8 mouse cellular contexts compared by ENCODE assay signal in the genomic region with DNA sequence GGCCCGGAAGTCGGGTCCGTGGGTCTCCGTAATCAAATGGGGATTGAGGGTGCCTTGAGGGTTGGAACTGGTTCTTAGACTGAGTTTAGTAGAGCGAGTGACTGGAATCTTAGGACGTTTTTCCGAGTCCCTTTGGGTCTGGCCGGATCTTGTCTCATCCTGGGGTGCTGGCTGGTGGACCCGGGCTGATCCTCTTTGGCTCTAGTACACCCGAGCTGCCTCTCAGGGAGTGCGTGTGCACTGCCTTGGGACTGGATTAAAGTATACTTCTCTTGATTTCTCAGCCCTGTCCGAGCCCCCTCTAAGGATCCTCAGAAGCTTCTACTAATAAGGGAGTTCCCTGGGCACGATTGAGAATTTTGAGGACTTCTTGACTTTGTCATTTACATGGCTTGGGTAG. TPM values are rescaled to one million over a fixed set of nuclear protein-coding genes. Genes with fewer than 3 reads are reported as not detected.
A peak's percentile ranks its signal among the peaks of the same experiment; 100 is the strongest.
DNase-seq lines count a peak whose midpoint lies in the region; ATAC-seq lines count a peak whose summit lies in the region.

No protein-coding gene starts in this region.

- no peaks in the 10 kb centered on the region for H3K9me3 ChIP-seq in heart, embryonic 16.5 days (replicated peaks; ENCODE audit: control insufficient read depth, low read length)
- no peaks in the 10 kb centered on the region for H3K9me3 ChIP-seq in hindbrain, embryonic 14.5 days (ENCODE audit: control insufficient read depth, low read length)
- H3K9me3 ChIP-seq in midbrain, embryonic 14.5 days (ENCODE audit: control insufficient read depth, low read length): no peaks in the 10 kb centered on the region

- intact Hi-C loops in heart, postnatal 10 days (cut with DNase I): loop anchor here (10.0 kb wide), 1 partner anchor 345 kb away; the partner anchor contains the start of gene Siah1b

- H3K4me2 ChIP-seq in heart, embryonic 16.5 days (ENCODE audit: low read depth, low read length): peak overlapping the region; percentile 61
- H3K4me2 ChIP-seq in hindbrain, embryonic 14.5 days (replicated peaks): peak overlapping the region; percentile 61
- H3K4me2 ChIP-seq in midbrain, embryonic 14.5 days (ENCODE audit: low read length): peak overlapping the region; percentile 59

- H3K27me3 ChIP-seq in heart, embryonic 16.5 days (ENCODE audit: control insufficient read depth, insufficient read depth, low read length): no peaks in the 10 kb centered on the region
- H3K27me3 ChIP-seq in hindbrain, embryonic 14.5 days (ENCODE audit: control insufficient read depth, insufficient read depth, low read length): peaks cover 4% of the 10 kb centered on the region; the same call in 1 of the 2 replicates
- no peaks in the 10 kb centered on the region for H3K27me3 ChIP-seq in midbrain, embryonic 14.5 days (ENCODE audit: control insufficient read depth, insufficient read depth, low read length)

- H3K36me3 ChIP-seq in heart, embryonic 16.5 days (ENCODE audit: control insufficient read depth, insufficient read depth): peaks cover 4% of the 10 kb centered on the region; the same call in 1 of the 2 replicates
- H3K36me3 ChIP-seq in hindbrain, embryonic 14.5 days (replicated peaks; ENCODE audit: control insufficient read depth, insufficient read depth): 0 out of 2 replicates have a peak, but pooled peaks cover 2% of the 10 kb centered on the region
- H3K36me3 ChIP-seq in midbrain, embryonic 14.5 days (ENCODE audit: control insufficient read depth, insufficient read depth, low read length): no peaks in the 10 kb centered on the region

- ATAC-seq in heart, embryonic 16.5 days (replicated peaks; ENCODE audit: extremely low read depth, insufficient read depth, low FRiP score): peak; percentile 10
- no peak for ATAC-seq in hindbrain, embryonic 14.5 days (ENCODE audit: low FRiP score)
- peak; percentile 18; the same call in 1 of the 2 replicates for ATAC-seq in midbrain, embryonic 14.5 days (ENCODE audit: low FRiP score, low TSS enrichment)

- H3K27ac ChIP-seq in heart, embryonic 16.5 days (ENCODE audit: low read length): peak overlapping the region; percentile 82
- 0 out of 2 replicates have a peak overlapping the region, but pooled peaks have one; percentile 42 for H3K27ac ChIP-seq in brown adipose tissue, adult 24 weeks (replicated peaks; ENCODE audit: low read depth, low read length)
- peak overlapping the region; percentile 69 for H3K27ac ChIP-seq in hindbrain, embryonic 14.5 days
- peak overlapping the region; percentile 37; the same call in 1 of the 2 replicates for H3K27ac ChIP-seq in midbrain, embryonic 14.5 days (replicated peaks; ENCODE audit: low read depth, low read length)

- H3K4me1 ChIP-seq in heart, embryonic 16.5 days (ENCODE audit: control insufficient read depth, insufficient read depth, low read length): peaks cover 7% of the 10 kb centered on the region
- no peaks in the 10 kb centered on the region for H3K4me1 ChIP-seq in brown adipose tissue, adult 24 weeks (ENCODE audit: control insufficient read depth, insufficient read depth, insufficient read length, low read length)
- H3K4me1 ChIP-seq in hindbrain, embryonic 14.5 days (replicated peaks; ENCODE audit: control insufficient read depth, insufficient read depth, low read length): 0 out of 2 replicates have a peak, but pooled peaks cover 4% of the 10 kb centered on the region
- peaks cover 3% of the 10 kb centered on the region; the same call in 1 of the 2 replicates for H3K4me1 ChIP-seq in midbrain, embryonic 14.5 days (ENCODE audit: control insufficient read depth, insufficient read depth, low read length)

- peak overlapping the region; percentile 83 for H3K9ac ChIP-seq in heart, embryonic 16.5 days (ENCODE audit: low read length)
- peak overlapping the region; percentile 64 for H3K9ac ChIP-seq in hindbrain, embryonic 14.5 days
- peak overlapping the region; percentile 55 for H3K9ac ChIP-seq in midbrain, embryonic 14.5 days (replicated peaks; ENCODE audit: low read length)

- peak overlapping the region; percentile 73 for H3K4me3 ChIP-seq in heart, embryonic 16.5 days (ENCODE audit: low read length)
- peak overlapping the region; percentile 88 for H3K4me3 ChIP-seq in brown adipose tissue, adult 24 weeks (ENCODE audit: insufficient read depth, low read depth, low read length)
- peak overlapping the region; percentile 51 for H3K4me3 ChIP-seq in hindbrain, embryonic 14.5 days (replicated peaks; ENCODE audit: low read length)
- peak overlapping the region; percentile 49 for H3K4me3 ChIP-seq in midbrain, embryonic 14.5 days (replicated peaks; ENCODE audit: low read depth, low read length)

- 20% methylated on average over 13 of the region's 13 CpGs for WGBS in heart, embryonic 16.5 days
- 25% methylated on average over 13 of the region's 13 CpGs for WGBS in hindbrain, embryonic 14.5 days
- 21% methylated on average over 13 of the region's 13 CpGs for WGBS in midbrain, embryonic 14.5 days

- DNase-seq in heart, postnatal 10 days: no peak
- DNase-seq in hindbrain, embryonic 14.5 days (ENCODE audit: low spot score): no peak
- no peak for DNase-seq in midbrain, embryonic 14.5 days
- no peak for DNase-seq in urinary bladder, adult 2 months (ENCODE audit: low spot score)
- no peak for DNase-seq in Muller cell, postnatal 12 days (ENCODE audit: inconsistent ontology term)
- no peak for DNase-seq in yolk sac, embryonic 10.5 days (ENCODE audit: low spot score)

RNA-seq across cellular contexts. Expression of gene Piga, which starts 0.4 kb away (rescaled TPM):
- polyA plus RNA-seq in heart, embryonic 16.5 days (2015; fragmentation: Nextera tagmentation; extraction: Ambion mirVana): 8.2 and 8.6 TPM in 2 replicates
- 1 to 10 TPM; 2.6 to 3.1 TPM for total RNA-seq in heart, postnatal 10 days (2021)
- 1.3 and 2.4 TPM in 2 replicates for polyA plus RNA-seq in brown adipose tissue, adult 24 weeks (2012; ENCODE audit: insufficient read depth, insufficient read length, missing spikeins)
- 5.3 and 6.1 TPM in 2 replicates for polyA plus RNA-seq in hindbrain, embryonic 14.5 days (2014; fragmentation: Nextera tagmentation; extraction: Ambion mirVana)
- polyA plus RNA-seq in midbrain, embryonic 14.5 days (2014; fragmentation: Nextera tagmentation; extraction: Ambion mirVana): 3.6 and 5.9 TPM in 2 replicates
- 4.0 and 4.4 TPM in 2 replicates for polyA plus RNA-seq in urinary bladder, adult 2 months (2012; rRNA removed)

RNA-seq across cellular contexts. Expression of gene Asb11, which starts 16.8 kb away (rescaled TPM):
- 79.9 and 83.9 TPM in 2 replicates for polyA plus RNA-seq in heart, embryonic 16.5 days (2015; fragmentation: Nextera tagmentation; extraction: Ambion mirVana)
- 10 to 100 TPM; 46.0 to 87.5 TPM for total RNA-seq in heart, postnatal 10 days (2021)
- polyA plus RNA-seq in brown adipose tissue, adult 24 weeks (2012; ENCODE audit: insufficient read depth, insufficient read length, missing spikeins): 0.95 and 5.3 TPM in 2 replicates
- polyA plus RNA-seq in hindbrain, embryonic 14.5 days (2014; fragmentation: Nextera tagmentation; extraction: Ambion mirVana): not detected in 2 replicates
- polyA plus RNA-seq in midbrain, embryonic 14.5 days (2014; fragmentation: Nextera tagmentation; extraction: Ambion mirVana): not detected in 2 replicates
- polyA plus RNA-seq in urinary bladder, adult 2 months (2012; rRNA removed): 0.22 and 0.31 TPM in 2 replicates

RNA-seq across cellular contexts. Expression of gene Vegfd, which starts 46.8 kb away (rescaled TPM):
- 3.7 and 6.7 TPM in 2 replicates for polyA plus RNA-seq in heart, embryonic 16.5 days (2015; fragmentation: Nextera tagmentation; extraction: Ambion mirVana)
- total RNA-seq in heart, postnatal 10 days (2021): 1 to 10 TPM; 3.3 to 3.5 TPM
- polyA plus RNA-seq in brown adipose tissue, adult 24 weeks (2012; ENCODE audit: insufficient read depth, insufficient read length, missing spikeins): 5.1 and 5.9 TPM in 2 replicates
- 0.29 and 0.56 TPM in 2 replicates for polyA plus RNA-seq in hindbrain, embryonic 14.5 days (2014; fragmentation: Nextera tagmentation; extraction: Ambion mirVana)
- polyA plus RNA-seq in midbrain, embryonic 14.5 days (2014; fragmentation: Nextera tagmentation; extraction: Ambion mirVana): 0.17 TPM in 1 of 2 replicates, not detected in the other
- 7.6 and 9.3 TPM in 2 replicates for polyA plus RNA-seq in urinary bladder, adult 2 months (2012; rRNA removed)

Comparison
In these comparisons a context has a peak if more than half of its experiments do, and no peak if none do; other contexts are left out.
1. RNA of gene Asb11, which starts 16.8 kb away (polyA plus RNA-seq): 79.9 to 83.9 TPM in heart, embryonic 16.5 days; 0.95 to 5.3 TPM in brown adipose tissue, adult 24 weeks, 0.22 to 0.31 TPM in urinary bladder, adult 2 months, not detected in hindbrain, embryonic 14.5 days and not detected in midbrain, embryonic 14.5 days; every median in the first group is over 10 times any median in the second.
2. Peak in every context shown above with its lines, with median percentiles within 50 percentile points of each other: H3K27ac ChIP-seq, H3K4me2 ChIP-seq, H3K4me3 ChIP-seq and H3K9ac ChIP-seq.